ENCODE assay signal across 8 mouse cellular contexts in the genomic region with DNA sequence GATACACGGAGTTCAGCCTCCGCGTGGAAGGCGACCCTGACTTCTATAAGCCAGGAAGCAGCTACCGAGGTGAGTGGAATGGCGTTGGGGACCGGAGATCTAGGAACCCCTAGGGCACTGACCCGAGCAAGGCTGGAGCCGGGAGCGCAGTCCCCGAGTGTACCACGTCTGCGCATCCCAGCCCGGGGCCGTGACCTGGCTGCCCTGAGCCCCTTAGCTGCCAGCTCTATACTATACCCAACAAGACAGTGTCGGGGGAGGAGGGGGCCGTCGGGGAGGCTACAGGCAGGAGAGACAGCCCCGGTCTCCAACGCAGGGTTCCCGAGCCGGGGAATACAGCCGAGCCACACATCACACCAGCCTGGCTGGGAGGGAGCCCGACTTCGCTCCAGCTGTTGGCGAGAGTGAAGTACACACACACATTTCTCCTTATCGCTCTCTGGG. TPM values are rescaled to one million over a fixed set of nuclear protein-coding genes. Genes with fewer than 3 reads are reported as not detected.
DNase-seq lines count a peak whose midpoint lies in the region; ATAC-seq and TF ChIP-seq lines count a peak whose summit lies in the region.

No protein-coding gene starts in this region.

- no peaks in the 10 kb centered on the region for H3K9me3 ChIP-seq in forebrain, embryonic 16.5 days (ENCODE audit: control insufficient read depth, low read length)
- peaks cover 6% of the 10 kb centered on the region; the same call in 1 of the 2 replicates for H3K9me3 ChIP-seq in kidney, embryonic 16.5 days (ENCODE audit: low read length)
- H3K9me3 ChIP-seq in midbrain, embryonic 14.5 days (ENCODE audit: control insufficient read depth, low read length), result no peaks in the 10 kb centered on the region

- peaks cover 8% of the 10 kb centered on the region; the same call in 1 of the 2 replicates for H3K27me3 ChIP-seq in liver, adult 2 months (ENCODE audit: control insufficient read depth, insufficient read depth, low read length)
- peaks cover 17% of the 10 kb centered on the region; the same call in 1 of the 2 replicates for H3K27me3 ChIP-seq in forebrain, embryonic 16.5 days (replicated peaks; ENCODE audit: control insufficient read depth, insufficient read depth, low read length)
- peaks cover 29% of the 10 kb centered on the region for H3K27me3 ChIP-seq in kidney, embryonic 16.5 days (ENCODE audit: insufficient read depth, low read length)
- H3K27me3 ChIP-seq in midbrain, embryonic 14.5 days (ENCODE audit: control insufficient read depth, insufficient read depth, low read length), result peaks cover 31% of the 10 kb centered on the region

- no peak overlapping the region for H3K27ac ChIP-seq in liver, adult 2 months (replicated peaks; ENCODE audit: insufficient read depth, low read depth, low read length)
- no peak overlapping the region for H3K27ac ChIP-seq in forebrain, embryonic 16.5 days (ENCODE audit: low read length)
- H3K27ac ChIP-seq in kidney, embryonic 16.5 days (ENCODE audit: low read length), result no peak overlapping the region
- peak overlapping the region; percentile 63 for H3K27ac ChIP-seq in midbrain, embryonic 14.5 days (replicated peaks; ENCODE audit: low read depth, low read length)

- H3K79me2 ChIP-seq in liver, adult 2 months (ENCODE audit: control insufficient read depth, insufficient read depth, low read length), result no peaks in the 10 kb centered on the region

- DNase-seq in liver, adult 2 months (ENCODE audit: extremely low read depth, low read depth, low spot score), result no peak
- DNase-seq in liver, result no peak
- DNase-seq in cerebellum, adult 11-12 months, result peak; percentile 60
- peak; percentile 57 for DNase-seq in midbrain, embryonic 14.5 days

- no peaks in the 10 kb centered on the region for H3K4me1 ChIP-seq in liver, adult 2 months (ENCODE audit: control insufficient read depth, insufficient read depth, low read length)
- H3K4me1 ChIP-seq in forebrain, embryonic 16.5 days (replicated peaks; ENCODE audit: control insufficient read depth, insufficient read depth, low read length), result peaks cover 19% of the 10 kb centered on the region
- H3K4me1 ChIP-seq in kidney, embryonic 16.5 days (ENCODE audit: insufficient read depth, low read length), result peaks cover 14% of the 10 kb centered on the region
- H3K4me1 ChIP-seq in midbrain, embryonic 14.5 days (ENCODE audit: control insufficient read depth, insufficient read depth, low read length), result peaks cover 14% of the 10 kb centered on the region

- no peak overlapping the region for H3K9ac ChIP-seq in liver, adult 2 months (ENCODE audit: low read depth, low read length)
- peak overlapping the region; percentile 70 for H3K9ac ChIP-seq in forebrain, embryonic 16.5 days (replicated peaks; ENCODE audit: low read depth, low read length)
- H3K9ac ChIP-seq in kidney, embryonic 16.5 days (replicated peaks; ENCODE audit: low read length), result peak overlapping the region; percentile 60
- peak overlapping the region; percentile 62 for H3K9ac ChIP-seq in midbrain, embryonic 14.5 days (replicated peaks; ENCODE audit: low read length)

- TF ChIP-seq POLR2A in liver, adult 2 months (IDR thresholded peaks at IDR 0.05; ENCODE audit: extremely low read depth, insufficient read depth, low read length), result no peak

- WGBS in liver, adult 2 months, result 2% methylated on average over 27 of the region's 27 CpGs
- 0% methylated on average over 27 of the region's 27 CpGs for WGBS in forebrain, embryonic 16.5 days
- WGBS in kidney, embryonic 16.5 days, result 1% methylated on average over 27 of the region's 27 CpGs
- under 1% methylated on average over 27 of the region's 27 CpGs for WGBS in midbrain, embryonic 14.5 days

- peak; percentile 21 for ATAC-seq in forebrain, embryonic 16.5 days
- peak; percentile 58 for ATAC-seq in kidney, embryonic 16.5 days (ENCODE audit: low FRiP score, low TSS enrichment)
- peak; percentile 57 for ATAC-seq in midbrain, embryonic 14.5 days (ENCODE audit: low FRiP score, low TSS enrichment)
- ATAC-seq in erythroblast, adult 5-6 weeks (replicated peaks; ENCODE audit: low FRiP score, poor library complexity, severe bottlenecking), result no peak
- no peak for ATAC-seq in erythroid progenitor cell, adult 5-6 weeks (replicated peaks; ENCODE audit: low FRiP score, poor library complexity, severe bottlenecking)

- peak overlapping the region; percentile 9; the same call in 1 of the 2 replicates for H3K4me3 ChIP-seq in liver, adult 2 months (ENCODE audit: insufficient read depth, low read depth, low read length)
- H3K4me3 ChIP-seq in forebrain, embryonic 16.5 days (replicated peaks; ENCODE audit: low read length), result peak overlapping the region; percentile 62
- H3K4me3 ChIP-seq in kidney, embryonic 16.5 days (ENCODE audit: low read length), result peak overlapping the region; percentile 56
- peak overlapping the region; percentile 56 for H3K4me3 ChIP-seq in midbrain, embryonic 14.5 days (replicated peaks; ENCODE audit: low read depth, low read length)

- no peaks in the 10 kb centered on the region for H3K36me3 ChIP-seq in liver, adult 2 months (ENCODE audit: control insufficient read depth, insufficient read depth, low read length)
- H3K36me3 ChIP-seq in forebrain, embryonic 16.5 days (ENCODE audit: control insufficient read depth, insufficient read depth), result no peaks in the 10 kb centered on the region
- H3K36me3 ChIP-seq in kidney, embryonic 16.5 days (ENCODE audit: insufficient read depth, low read length), result no peaks in the 10 kb centered on the region
- no peaks in the 10 kb centered on the region for H3K36me3 ChIP-seq in midbrain, embryonic 14.5 days (ENCODE audit: control insufficient read depth, insufficient read depth, low read length)

- H3K4me2 ChIP-seq in forebrain, embryonic 16.5 days (ENCODE audit: low read length), result peak overlapping the region; percentile 100
- H3K4me2 ChIP-seq in kidney, embryonic 16.5 days (replicated peaks; ENCODE audit: low read depth, low read length), result peak overlapping the region; percentile 95
- H3K4me2 ChIP-seq in midbrain, embryonic 14.5 days (ENCODE audit: low read length), result peak overlapping the region; percentile 100

- TF ChIP-seq CTCF in liver, adult 2 months (IDR thresholded peaks at IDR 0.05; ENCODE audit: low read depth, low read length), result no peak

RNA-seq across cellular contexts. Expression of a gene that starts 0.7 kb away (rescaled TPM):
- 0.28 and 0.40 TPM in 2 replicates for total RNA-seq in liver, adult 2 months (2014; rRNA removed)
- 0.22 and 0.31 TPM in 2 replicates for polyA plus RNA-seq in liver, adult 2 months (2012; rRNA removed)
- polyA plus RNA-seq in forebrain, embryonic 16.5 days (2015; fragmentation: Nextera tagmentation; extraction: Ambion mirVana), result 13.6 and 19.3 TPM in 2 replicates
- polyA plus RNA-seq in kidney, embryonic 16.5 days (2015; fragmentation: Nextera tagmentation; extraction: Ambion mirVana), result 12.6 and 13.7 TPM in 2 replicates
- polyA plus RNA-seq in midbrain, embryonic 14.5 days (2014; fragmentation: Nextera tagmentation; extraction: Ambion mirVana), result 35.9 and 39.6 TPM in 2 replicates
- total RNA-seq in erythroblast, adult 5-6 weeks (2015; ENCODE audit: low replicate concordance), result not detected in 2 replicates
- 0.14 and 0.17 TPM in 2 replicates for total RNA-seq in erythroblast, adult 5-6 weeks (2017; ENCODE audit: low replicate concordance)
- total RNA-seq in erythroid progenitor cell, adult 5-6 weeks (2015; ENCODE audit: low replicate concordance), result 0.84 TPM in 1 of 2 replicates, not detected in the other
- 0.13 TPM in 1 of 2 replicates, not detected in the other for total RNA-seq in erythroid progenitor cell, adult 5-6 weeks (2017; ENCODE audit: low replicate concordance)

Comparison
In these comparisons a context has a peak if more than half of its experiments do, and no peak if none do; other contexts are left out.
1. DNase-seq: peak in cerebellum, adult 11-12 months (single experiment) and midbrain, embryonic 14.5 days (single experiment); none in liver, adult 2 months (single experiment) and liver (single experiment).
2. H3K4me3 ChIP-seq: peak in every context shown above with its lines; median percentile 62 in forebrain, embryonic 16.5 days; 56 in kidney, embryonic 16.5 days; 56 in midbrain, embryonic 14.5 days; 9 in liver, adult 2 months.
3. ATAC-seq: peak in forebrain, embryonic 16.5 days (single experiment), kidney, embryonic 16.5 days (single experiment) and midbrain, embryonic 14.5 days (single experiment); none in erythroblast, adult 5-6 weeks (single experiment) and erythroid progenitor cell, adult 5-6 weeks (single experiment).
4. RNA of a gene that starts 0.7 kb away (polyA plus RNA-seq): 35.9 to 39.6 TPM in midbrain, embryonic 14.5 days, 13.6 to 19.3 TPM in forebrain, embryonic 16.5 days and 12.6 to 13.7 TPM in kidney, embryonic 16.5 days; 0.22 to 0.31 TPM in liver, adult 2 months; every median in the first group is over 10 times any median in the second.
5. Peak in every context shown above with its lines, with median percentiles within 50 percentile points of each other: H3K4me2 ChIP-seq.